Mouse (Mus musculus) thymus, postnatal 0 days (tissue): ENCODE measurements around the gene Gnrhr. TPM values are rescaled to one million over a fixed set of nuclear protein-coding genes. Genes with fewer than 3 reads are reported as not detected.

ENCODE experiments used
- DNase-seq: peaks from one replicate; pipeline ENCODE4 v3.0.0-alpha.2; 2015; ENCODE audit warnings: low spot score
- polyA plus RNA-seq: library from polyadenylated mRNA; unstranded; fragments of >200 nt; fragmentation: Nextera tagmentation; extraction: Ambion mirVana; gene quantifications from 2 replicates; pipeline ENCODE4 v1.2.1, GENCODE M21; 2015

The Gnrhr gene
- polyA plus RNA-seq, result not detected in 2 replicates

DNA sequence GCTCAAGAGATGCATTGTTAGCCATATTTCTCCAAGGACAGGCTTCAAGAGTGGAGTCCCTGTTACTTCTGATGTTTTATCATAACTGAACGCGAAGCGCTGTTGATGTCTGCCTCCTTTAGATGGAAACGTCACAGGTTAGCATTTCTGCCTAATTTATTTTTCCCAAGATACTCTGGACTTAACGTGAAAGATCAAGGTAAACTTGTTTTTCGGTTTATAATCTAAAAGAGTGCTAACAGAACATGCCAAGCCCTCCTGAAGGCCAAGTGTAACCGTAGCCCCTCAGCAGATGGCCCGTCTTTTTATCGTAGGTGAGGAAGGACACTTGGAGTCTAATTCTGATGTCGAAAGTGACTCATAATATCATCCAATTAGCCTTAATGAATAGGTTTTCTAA lies at the start of gene Gnrhr:
TSS of gene Gnrhr (minus strand) at position 101 of the 400 bp plus-strand sequence.
- no peak for DNase-seq

DNA sequence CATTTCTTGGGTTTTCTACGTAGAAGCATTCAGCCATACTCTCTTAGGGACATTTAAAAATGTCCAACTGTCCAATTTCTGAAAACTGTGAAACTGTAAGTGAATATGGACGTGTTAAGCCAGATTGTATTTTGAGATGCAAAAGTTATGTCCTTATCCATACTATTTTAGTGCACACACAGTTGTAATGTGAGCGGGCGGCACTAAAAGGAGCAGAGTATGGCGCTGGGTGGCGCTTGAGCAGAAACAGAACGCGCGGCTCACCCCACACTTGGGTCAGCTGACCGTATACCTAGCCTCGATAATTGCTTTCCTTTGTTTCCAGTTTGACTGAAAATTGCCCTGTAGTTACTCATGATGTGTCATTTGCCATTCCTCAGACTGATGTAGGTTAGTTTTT lies 48.9 kb upstream of the Gnrhr start:
- no peak for DNase-seq

DNA sequence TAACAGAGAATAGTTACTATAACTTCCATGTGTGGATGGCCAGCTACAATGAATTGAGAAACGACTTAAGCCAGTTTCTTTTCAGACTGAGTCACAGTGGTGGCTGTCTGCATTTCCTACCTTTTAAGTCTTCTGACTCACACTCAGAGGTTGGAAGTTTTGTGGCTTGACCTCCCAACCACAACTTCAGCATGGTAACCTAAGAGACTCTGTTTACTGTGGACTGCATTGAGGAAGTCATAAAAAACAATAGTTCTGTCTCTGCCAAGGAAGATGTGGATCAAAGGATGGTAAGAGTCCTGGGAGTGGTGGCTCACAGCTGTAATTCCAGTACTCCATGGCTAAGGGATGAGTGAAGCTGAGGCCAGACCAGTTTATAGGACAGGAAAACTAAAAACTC lies 47.2 kb upstream of the Gnrhr start:
- no peak for DNase-seq

DNA sequence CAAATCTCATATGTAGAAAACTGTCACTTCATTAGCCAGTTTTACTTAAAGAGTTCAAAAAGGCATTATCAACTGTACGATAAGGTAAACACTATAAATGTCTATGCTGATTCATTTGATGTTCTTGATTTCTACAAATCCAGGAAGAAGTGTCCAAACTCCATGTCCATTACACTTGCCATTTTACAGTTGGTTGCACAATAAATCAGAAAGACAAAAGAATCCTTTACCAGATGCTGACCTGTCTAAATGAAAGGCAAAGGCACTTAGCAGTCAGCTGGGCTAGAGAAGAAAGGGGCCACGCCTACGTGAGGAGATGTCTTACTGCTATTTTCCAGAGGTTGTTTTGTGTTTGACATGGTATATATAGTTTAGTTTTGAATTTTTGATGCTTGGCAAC lies 46.6 kb upstream of the Gnrhr start:
- DNase-seq, result no peak

DNA sequence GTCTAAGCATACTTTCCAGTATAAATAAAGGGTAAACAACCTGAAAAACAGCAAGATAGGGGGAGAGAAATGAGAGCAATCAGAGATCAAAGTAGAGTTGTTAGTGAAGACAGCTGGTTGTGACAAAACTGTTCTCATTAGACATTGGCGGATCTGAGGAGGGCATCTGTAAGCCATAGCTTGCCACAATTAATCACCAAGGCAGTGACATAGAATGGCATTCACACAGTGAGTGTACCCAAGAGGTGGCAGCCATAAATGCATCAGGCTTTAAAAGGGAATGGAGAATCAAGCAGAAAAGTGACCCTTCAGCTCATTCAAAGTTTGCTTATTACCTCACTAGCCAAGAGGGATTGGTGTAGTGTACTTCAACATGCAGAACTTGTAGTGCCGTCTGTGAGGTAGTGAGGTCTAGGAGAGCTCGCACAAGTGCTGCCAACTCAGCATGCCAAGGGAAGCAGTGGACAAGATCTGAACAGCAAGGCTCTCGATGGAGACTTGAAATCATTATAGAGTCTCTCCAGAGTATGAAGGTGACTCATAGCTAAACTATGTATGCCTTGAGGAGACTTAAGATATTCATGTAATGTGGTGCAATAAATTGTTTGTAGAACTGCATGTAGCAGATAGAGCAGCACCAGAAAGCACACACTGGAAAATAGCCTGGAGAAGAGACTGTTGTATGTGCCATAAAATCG lies 29.6 kb upstream of the Gnrhr start:
- DNase-seq, result no peak

DNA sequence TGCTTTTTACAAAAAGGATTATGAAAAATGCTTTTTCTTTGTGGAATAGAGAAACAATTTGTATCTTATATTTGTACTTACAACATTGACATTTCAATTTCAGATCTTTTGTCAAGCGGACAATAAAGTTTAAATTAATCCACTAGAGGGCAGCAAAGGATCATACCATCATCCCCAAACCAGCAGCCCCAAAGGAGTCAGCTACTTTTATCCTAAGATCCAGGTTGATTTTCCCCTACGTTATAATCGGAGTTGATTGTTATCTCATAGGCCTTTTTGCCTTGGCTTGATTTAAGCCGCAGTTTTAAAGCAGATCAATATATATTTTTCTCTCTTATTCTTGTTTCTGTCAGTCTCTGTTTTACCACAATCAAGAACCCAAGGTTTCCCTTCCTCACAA lies 6.3 kb downstream of the Gnrhr start:
- DNase-seq, result peak; percentile 46

DNA sequence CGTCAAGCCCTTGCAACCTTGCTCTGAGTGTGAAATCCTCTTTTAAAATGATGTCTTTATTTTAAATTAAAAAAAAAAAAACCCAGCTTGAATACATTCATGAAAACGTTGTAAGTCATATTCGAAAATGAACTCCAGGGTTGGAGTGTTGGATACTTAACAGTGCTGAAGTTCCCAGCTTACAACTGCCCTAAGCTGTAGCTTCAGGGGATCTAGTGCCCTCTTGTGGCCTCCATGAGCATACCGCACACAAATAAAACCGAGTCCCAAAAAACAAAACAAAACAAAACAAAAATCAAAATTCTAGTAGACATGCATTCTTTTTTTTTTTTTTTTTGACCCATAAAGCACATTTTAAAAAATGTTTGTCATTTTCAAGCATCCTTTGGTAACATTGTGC lies 6.9 kb downstream of the Gnrhr start:
- DNase-seq, result peak; percentile 64

- no peak for DNase-seq
Measured at GRCm38 (mm10) chr5:86190290-86190689, 7.4 kb downstream of the Gnrhr start.

GRCm38 (mm10) chr5:86187441-86187840 lies 10.3 kb downstream of the Gnrhr start:
- no peak for DNase-seq

DNA sequence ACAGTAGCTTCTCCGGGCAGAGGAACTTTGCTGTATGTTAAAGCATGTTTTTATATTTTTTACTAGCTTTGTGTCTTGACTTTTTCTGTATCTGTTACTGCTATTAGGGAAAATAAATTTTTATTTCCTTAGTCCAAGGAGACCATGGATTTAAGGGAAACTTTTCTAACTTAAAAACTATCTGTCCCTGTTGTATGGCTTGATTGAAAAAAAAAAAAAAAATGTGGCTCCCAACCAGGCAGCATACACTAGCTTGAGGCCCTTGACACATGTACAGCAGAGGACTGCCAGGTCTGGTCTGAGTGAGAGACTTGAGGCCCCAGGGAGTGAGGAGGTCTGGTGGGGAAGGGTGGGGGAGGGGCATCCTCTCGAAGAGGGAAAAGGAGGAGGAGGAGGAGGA lies 23.9 kb downstream of the Gnrhr start:
- no peak for DNase-seq

DNA sequence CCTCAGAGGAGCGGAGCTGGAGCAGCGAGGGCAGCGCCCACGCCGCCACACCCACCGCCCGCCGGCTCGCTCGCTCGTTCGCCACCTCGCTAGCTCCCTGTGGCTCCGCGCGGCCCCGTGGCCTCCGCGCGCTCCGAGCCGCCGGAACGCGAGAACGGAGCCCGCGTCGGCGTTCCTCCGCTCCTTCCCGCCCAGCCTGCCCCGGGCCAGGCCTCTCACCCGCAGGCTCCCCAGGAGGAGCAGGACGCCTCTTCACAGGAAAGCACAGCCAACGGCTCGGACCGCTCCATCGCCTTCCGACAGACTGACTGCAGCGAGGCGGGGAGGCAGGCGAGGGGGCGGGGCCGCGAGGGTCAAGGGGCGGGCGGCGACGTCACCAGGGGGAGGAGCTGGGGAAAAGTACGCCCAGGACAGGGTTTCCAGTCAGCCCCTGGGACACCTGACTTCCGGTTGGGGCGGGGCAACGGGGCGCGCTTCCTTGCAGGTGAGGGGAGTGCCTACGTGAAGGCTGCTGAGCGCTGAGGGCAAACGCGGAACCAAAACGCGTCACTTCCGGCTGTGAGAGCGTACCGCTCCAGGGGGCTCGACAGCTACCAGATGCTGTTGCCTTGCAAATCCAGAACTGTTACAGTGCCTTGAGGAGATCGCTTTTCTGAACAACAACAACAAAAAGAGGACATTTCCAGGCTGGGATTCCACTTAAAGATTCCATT lies 25.1 kb downstream of the Gnrhr start, which contains the start of gene Uba6:
TSS of gene Uba6 (minus strand) at position 355 of the 713 bp plus-strand sequence.
- DNase-seq, result peak; percentile 99

- DNase-seq, result no peak
Measured at GRCm38 (mm10) chr5:86172088-86172448, 25.6 kb downstream of the Gnrhr start.

Other genes starting within 250 kb of the Gnrhr start
- 27.8 and 32.1 TPM in 2 replicates for gene Cenpc1, start 132.3 kb downstream of the Gnrhr start, polyA plus RNA-seq
- gene Stap1, start 126.2 kb downstream of the Gnrhr start, polyA plus RNA-seq, result 61.0 and 77.4 TPM in 2 replicates
- 8.7 and 9.9 TPM in 2 replicates for gene Uba6, start 25.1 kb downstream of the Gnrhr start, polyA plus RNA-seq
- not detected in 2 replicates for gene Tmprss11c, start 91.4 kb upstream of the Gnrhr start, polyA plus RNA-seq
- gene Tmprss11d, start 175.5 kb upstream of the Gnrhr start, polyA plus RNA-seq, result 0.72 and 0.78 TPM in 2 replicates